8 mouse cellular contexts compared by ENCODE assay signal in the genomic region with DNA sequence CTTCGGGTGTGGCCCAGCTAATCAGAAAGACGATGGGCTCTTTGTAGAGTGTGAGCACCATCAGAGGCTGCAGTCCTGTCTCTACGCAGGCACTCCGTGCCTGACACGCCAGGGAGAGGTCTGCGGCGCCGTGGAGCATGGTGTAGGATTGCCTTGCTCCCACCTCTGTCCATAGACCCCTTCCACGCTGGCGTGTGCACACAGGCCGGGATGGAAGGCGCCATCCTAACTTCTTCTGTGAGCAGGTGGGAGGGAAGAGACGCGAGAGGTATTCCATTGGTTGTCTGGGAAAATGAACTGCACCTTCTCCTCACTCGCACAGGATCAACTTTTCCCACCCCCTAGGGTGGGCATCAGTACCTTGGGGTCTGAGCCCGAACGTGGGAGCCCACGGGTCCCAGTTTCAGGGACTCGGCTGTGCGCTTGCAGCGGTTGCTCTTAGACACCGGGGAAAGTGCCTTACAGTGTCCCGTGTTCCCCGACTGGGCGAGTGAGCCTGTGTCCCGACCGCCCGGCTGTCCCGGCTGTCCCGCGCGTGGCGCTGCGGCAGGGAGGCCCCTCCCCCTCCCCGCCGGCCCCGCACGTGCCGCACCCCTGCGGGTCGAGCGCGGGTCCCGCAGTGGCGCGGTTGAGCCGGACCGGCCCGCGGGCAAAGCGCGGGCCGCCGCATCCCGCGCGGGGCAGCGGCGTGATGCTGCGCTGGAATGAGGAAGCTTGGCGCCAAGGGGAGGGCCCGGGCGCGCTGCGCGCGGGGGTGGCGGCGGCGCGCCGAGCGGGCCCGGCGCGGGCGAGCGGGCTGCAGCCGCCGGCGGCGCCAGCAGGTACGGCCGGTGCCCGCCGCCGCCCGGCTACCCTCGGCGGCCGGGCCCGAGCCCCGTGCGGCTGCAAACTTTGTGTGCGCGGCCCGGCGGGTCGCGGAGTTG. TPM values are rescaled to one million over a fixed set of nuclear protein-coding genes. Genes with fewer than 3 reads are reported as not detected.
DNase-seq lines count a peak whose midpoint lies in the region; ATAC-seq lines count a peak whose summit lies in the region.

A gene (plus strand): TSS at position 74 of the 923 bp plus-strand sequence.

- H3K9me3 ChIP-seq in embryonic facial prominence, embryonic 14.5 days (ENCODE audit: control insufficient read depth, low read length): no peaks in the 10 kb centered on the region
- H3K9me3 ChIP-seq in midbrain, embryonic 12.5 days: no peaks in the 10 kb centered on the region

- peak; percentile 79 for ATAC-seq in embryonic facial prominence, embryonic 14.5 days (ENCODE audit: low read depth)
- ATAC-seq in inflammation-experienced regulatory T-cells, adult 6 months: peak; percentile 27
- peak; percentile 76 for ATAC-seq in midbrain, embryonic 12.5 days (ENCODE audit: low FRiP score, low read depth)

- no peak within 1 kb of the TSS for H3K27ac ChIP-seq in embryonic facial prominence, embryonic 14.5 days (replicated peaks; ENCODE audit: low read depth, low read length)
- H3K27ac ChIP-seq in midbrain, embryonic 12.5 days (replicated peaks): no peak within 1 kb of the TSS

- H3K27me3 ChIP-seq in embryonic facial prominence, embryonic 14.5 days (replicated peaks; ENCODE audit: control insufficient read depth, insufficient read depth, low read length): peaks cover 58% of the 10 kb centered on the region
- H3K27me3 ChIP-seq in midbrain, embryonic 12.5 days: peaks cover 55% of the 10 kb centered on the region

- no peaks in the 10 kb centered on the region for H3K4me1 ChIP-seq in embryonic facial prominence, embryonic 14.5 days (ENCODE audit: control insufficient read depth, insufficient read depth, low read length)
- H3K4me1 ChIP-seq in midbrain, embryonic 12.5 days: peaks cover 14% of the 10 kb centered on the region

- peak within 1 kb of the TSS; percentile 67 for H3K4me3 ChIP-seq in embryonic facial prominence, embryonic 14.5 days (ENCODE audit: low read depth, low read length)
- peak within 1 kb of the TSS; percentile 68 for H3K4me3 ChIP-seq in midbrain, embryonic 12.5 days

- H3K9ac ChIP-seq in embryonic facial prominence, embryonic 14.5 days (ENCODE audit: low read depth, low read length): peak within 1 kb of the TSS; percentile 52
- H3K9ac ChIP-seq in midbrain, embryonic 12.5 days (replicated peaks): peak within 1 kb of the TSS; percentile 52

- WGBS in embryonic facial prominence, embryonic 14.5 days: 3% methylated on average over 28 of the region's 100 CpGs
- WGBS in midbrain, embryonic 12.5 days: under 1% methylated on average over 55 of the region's 100 CpGs

- peak; percentile 60 for DNase-seq in A20 (ENCODE audit: low read depth, low spot score)
- peak; percentile 61 for DNase-seq in CD4-positive helper T cell, adult 2 months (ENCODE audit: low read depth, low spot score)
- DNase-seq in embryonic facial prominence, embryonic 14.5 days (ENCODE audit: low spot score): no peak
- peak; percentile 46 to 50 for DNase-seq in thymus, postnatal 10 days (ENCODE audit: low spot score in 2 of 2)
- no peak for DNase-seq in left cerebral cortex, adult 18-20 months (ENCODE audit: low spot score in 2 of 2)
- no peak for DNase-seq in right cerebral cortex, postnatal 36 days (ENCODE audit: low spot score in 2 of 2)

- peak within 1 kb of the TSS; percentile 98 for H3K4me2 ChIP-seq in embryonic facial prominence, embryonic 14.5 days (ENCODE audit: low read depth, low read length)
- H3K4me2 ChIP-seq in midbrain, embryonic 12.5 days (replicated peaks): peak within 1 kb of the TSS; percentile 100

- H3K36me3 ChIP-seq in embryonic facial prominence, embryonic 14.5 days (ENCODE audit: control insufficient read depth, insufficient read depth, low read length): no peaks in the 10 kb centered on the region
- H3K36me3 ChIP-seq in midbrain, embryonic 12.5 days: no peaks in the 10 kb centered on the region

RNA-seq across cellular contexts. Expression of the gene that starts here (rescaled TPM):
- 4.7 and 4.8 TPM in 2 replicates for polyA plus RNA-seq in embryonic facial prominence, embryonic 14.5 days (2014; fragmentation: Nextera tagmentation; extraction: Ambion mirVana)
- polyA plus RNA-seq in inflammation-experienced regulatory T-cells, adult 6 months (2017; shearing (Covaris generic)): 100 to 1,000 TPM; 134 to 138 (median 138) TPM
- 1.4 and 1.7 TPM in 2 replicates for polyA plus RNA-seq in midbrain, embryonic 12.5 days (2016; fragmentation: Nextera tagmentation; extraction: Ambion mirVana)
- total RNA-seq in left cerebral cortex, adult 18-20 months (2021): 1 to 10 TPM; 1.9 to 2.9 TPM

Comparison
In these comparisons a context has a peak if more than half of its experiments do, and no peak if none do; other contexts are left out.
1. RNA of the gene that starts here (polyA plus RNA-seq): 134 to 138 TPM in inflammation-experienced regulatory T-cells, adult 6 months; 4.7 to 4.8 TPM in embryonic facial prominence, embryonic 14.5 days and 1.4 to 1.7 TPM in midbrain, embryonic 12.5 days; every median in the first group is over 10 times any median in the second.
2. DNase-seq: peak in A20 (single experiment), CD4-positive helper T cell, adult 2 months (single experiment) and thymus, postnatal 10 days (2 of 2); none in embryonic facial prominence, embryonic 14.5 days (single experiment), left cerebral cortex, adult 18-20 months (0 of 2) and right cerebral cortex, postnatal 36 days (0 of 2).
3. ATAC-seq: peak in every context shown above with its lines; median percentile 79 in embryonic facial prominence, embryonic 14.5 days; 76 in midbrain, embryonic 12.5 days; 27 in inflammation-experienced regulatory T-cells, adult 6 months.